Mouse (Mus musculus) hindbrain, embryonic 11.5 days (tissue): ENCODE data around the gene Wrnip1. TPM values are rescaled to one million over a fixed set of nuclear protein-coding genes. Genes with fewer than 3 reads are reported as not detected.

Experiments used
- ATAC-seq: fragments of 200-750 bp; cut with Nextera tagmentation; 2 replicates; pipeline ENCODE4 v1.8.0; 2017; ENCODE audit warnings: mild to moderate bottlenecking, moderate TSS enrichment, moderate library complexity; ENCODE audit not compliant: low FRiP score
- DNase-seq: peaks from one replicate; pipeline ENCODE4 v3.0.0-alpha.2; 2015; ENCODE audit warnings: low spot score
- H3K27ac ChIP-seq: fragments of 300-500 bp; sonication (generic); 2 replicates; pipeline ENCODE4 v1.5.1; 2014; ENCODE audit warnings: mild to moderate bottlenecking, low read depth, low read length
- H3K27me3 ChIP-seq: fragments of 300-500 bp; sonication (generic); 2 replicates; pipeline ENCODE4 v1.6.1; 2014; ENCODE audit warnings: mild to moderate bottlenecking, low read length, moderate library complexity, mixed read lengths; ENCODE audit not compliant: control insufficient read depth, insufficient read depth
- H3K36me3 ChIP-seq: fragments of 300-500 bp; sonication (generic); 2 replicates; pipeline ENCODE4 v1.6.1; 2014; ENCODE audit warnings: mild to moderate bottlenecking, low read length, moderate library complexity, mixed read lengths; ENCODE audit not compliant: control insufficient read depth, insufficient read depth
- H3K4me1 ChIP-seq: fragments of 300-500 bp; sonication (generic); replicated peaks from 2 replicates; pipeline ENCODE4 v1.6.1; 2014; ENCODE audit warnings: low read length, mixed read lengths; ENCODE audit not compliant: control insufficient read depth, insufficient read depth
- H3K4me2 ChIP-seq: fragments of 300-500 bp; sonication (generic); replicated peaks from 2 replicates; pipeline ENCODE4 v1.6.1; 2014; ENCODE audit warnings: mild to moderate bottlenecking, low read depth, low read length
- H3K4me3 ChIP-seq: fragments of 300-500 bp; sonication (generic); 2 replicates; pipeline ENCODE4 v1.5.1; 2014; ENCODE audit warnings: low read depth, low read length
- H3K9ac ChIP-seq: fragments of 300-500 bp; sonication (generic); 2 replicates; pipeline ENCODE4 v1.6.1; 2014; ENCODE audit warnings: low read depth, low read length
- H3K9me3 ChIP-seq: fragments of 300-500 bp; sonication (generic); 2 replicates; pipeline ENCODE4 v1.6.1; 2016; ENCODE audit warnings: low read length; ENCODE audit not compliant: control insufficient read depth
- WGBS: fragments of 180-500 bp; shearing (Covaris S2); extraction: QIAGEN DNeasy Blood & Tissue Kit; methylation state at CpG from one replicate; pipeline ENCODE4 v1.1.7; 2014; 5-methylcytosine and 5-hydroxymethylcytosine counted together
- polyA plus RNA-seq: library from polyadenylated mRNA; unstranded; fragments of >200 nt; fragmentation: Nextera tagmentation; extraction: Ambion mirVana; gene quantifications from 2 replicates; pipeline ENCODE4 v1.2.1, GENCODE M21; 2014

Wrnip1 gene
- polyA plus RNA-seq, 1 experiment from 2014 or later = 14.4 TPM

DNA sequence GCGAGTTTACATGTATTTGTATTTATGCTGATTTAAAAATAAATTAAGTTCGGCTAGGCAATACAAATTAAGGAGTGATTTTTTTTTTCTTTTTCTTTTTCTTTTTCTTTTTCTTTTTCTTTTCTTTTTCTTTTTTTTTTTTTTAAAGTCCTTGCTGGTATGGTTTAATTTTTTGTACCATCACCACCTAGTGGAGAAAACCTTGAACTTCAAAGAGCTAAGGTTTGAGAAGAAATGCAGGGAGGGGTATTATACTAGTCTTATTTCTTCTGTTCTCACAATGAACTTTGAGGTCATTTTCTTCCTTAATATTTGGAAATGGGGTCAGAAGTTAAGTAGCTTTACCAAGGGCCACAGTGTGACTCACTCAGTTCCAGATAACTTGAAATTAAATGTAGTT, 2.7 kb upstream of the Wrnip1 start:
- Histone ChIP-seq H3K36me3 (no peaks in the 10 kb centered on the region), H3K27ac (no peak overlapping the region), H3K4me3 (no peak overlapping the region), H3K9me3 (no peaks in the 10 kb centered on the region), H3K27me3 (no peaks in the 10 kb centered on the region), H3K4me2 (no peak overlapping the region), H3K9ac (no peak overlapping the region), H3K4me1 (no peaks in the 10 kb centered on the region)
- no peak for ATAC-seq
- WGBS = 65% methylated on average over 2 of the region's 2 CpGs
- peak; percentile 25 for DNase-seq

DNA sequence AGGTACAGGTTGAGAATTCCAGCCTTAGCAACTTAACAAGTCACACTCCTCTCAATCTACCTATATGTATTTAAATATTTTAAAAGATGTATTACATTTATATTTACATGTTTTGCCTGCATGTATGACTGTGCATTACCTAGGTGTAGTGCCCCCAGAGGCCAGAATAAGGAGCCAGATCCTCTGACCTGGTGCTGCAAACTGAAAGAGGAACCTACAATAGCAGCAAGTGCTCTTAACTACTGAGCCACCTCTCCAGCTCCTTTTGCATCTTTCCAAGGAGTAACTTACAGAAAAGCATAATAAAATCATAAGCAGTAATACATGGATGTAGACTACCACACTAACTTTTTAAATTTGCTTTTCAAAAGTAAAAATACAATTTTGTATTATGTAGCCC, 979 bp upstream of the Wrnip1 start:
- no peak overlapping the region for H3K4me2 ChIP-seq
- no peak for ATAC-seq
- no peak for DNase-seq
- H3K9me3 ChIP-seq = no peaks in the 10 kb centered on the region
- H3K27me3 ChIP-seq = no peaks in the 10 kb centered on the region
- no peak overlapping the region for H3K27ac ChIP-seq
- H3K9ac ChIP-seq = peak overlapping the region; percentile 59; the same call in 1 of the 2 replicates
- H3K4me3 ChIP-seq = no peak overlapping the region
- no peaks in the 10 kb centered on the region for H3K4me1 ChIP-seq
- no peaks in the 10 kb centered on the region for H3K36me3 ChIP-seq

DNA sequence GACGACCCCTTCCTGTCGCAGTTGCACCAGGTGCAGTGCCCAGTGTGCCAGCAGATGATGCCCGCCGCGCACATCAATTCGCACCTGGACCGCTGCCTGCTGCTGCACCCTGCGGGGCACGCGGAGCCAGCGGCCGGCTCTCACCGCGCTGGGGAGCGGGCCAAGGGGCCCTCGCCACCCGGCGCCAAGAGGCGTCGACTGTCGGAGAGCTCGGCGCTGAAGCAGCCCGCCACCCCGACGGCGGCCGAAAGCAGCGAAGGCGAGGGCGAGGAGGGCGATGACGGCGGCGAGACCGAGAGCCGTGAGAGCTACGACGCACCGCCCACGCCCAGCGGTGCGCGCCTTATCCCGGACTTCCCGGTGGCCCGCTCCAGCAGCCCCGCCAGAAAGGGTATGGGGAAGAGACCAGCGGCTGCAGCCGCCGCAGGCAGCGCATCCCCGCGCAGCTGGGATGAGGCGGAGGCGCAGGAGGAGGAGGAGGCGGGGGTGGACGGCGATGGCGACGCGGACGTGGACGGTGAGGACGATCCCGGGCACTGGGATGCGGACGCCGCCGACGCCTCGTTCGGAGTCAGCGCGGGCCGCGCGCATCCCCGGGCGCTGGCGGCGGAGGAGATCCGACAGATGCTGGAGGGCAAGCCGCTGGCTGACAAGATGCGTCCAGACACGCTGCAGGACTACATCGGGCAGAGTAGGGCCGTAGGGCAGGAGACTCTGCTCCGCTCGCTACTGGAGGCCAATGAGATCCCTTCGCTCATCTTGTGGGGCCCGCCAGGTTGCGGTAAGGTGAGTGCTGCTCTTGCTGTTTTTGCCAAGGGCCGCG, 632 bp downstream of the Wrnip1 start, which contains the start of gene D930007J09Rik:
D930007J09Rik (minus strand) TSS at position 591 of the 823 bp plus-strand sequence.
- ATAC-seq = peak; percentile 63
- peak within 1 kb of the TSS; percentile 79 for H3K4me3 ChIP-seq
- H3K27me3 ChIP-seq = no peaks in the 10 kb centered on the region
- peak within 1 kb of the TSS; percentile 60 for H3K27ac ChIP-seq
- peak within 1 kb of the TSS; percentile 83 for H3K4me2 ChIP-seq
- peak within 1 kb of the TSS; percentile 78 for H3K9ac ChIP-seq
- H3K4me1 ChIP-seq = no peaks in the 10 kb centered on the region
- WGBS = under 1% methylated on average over 89 of the region's 95 CpGs
- no peaks in the 10 kb centered on the region for H3K9me3 ChIP-seq
- peak; percentile 70 for DNase-seq
- H3K36me3 ChIP-seq = no peaks in the 10 kb centered on the region

DNA sequence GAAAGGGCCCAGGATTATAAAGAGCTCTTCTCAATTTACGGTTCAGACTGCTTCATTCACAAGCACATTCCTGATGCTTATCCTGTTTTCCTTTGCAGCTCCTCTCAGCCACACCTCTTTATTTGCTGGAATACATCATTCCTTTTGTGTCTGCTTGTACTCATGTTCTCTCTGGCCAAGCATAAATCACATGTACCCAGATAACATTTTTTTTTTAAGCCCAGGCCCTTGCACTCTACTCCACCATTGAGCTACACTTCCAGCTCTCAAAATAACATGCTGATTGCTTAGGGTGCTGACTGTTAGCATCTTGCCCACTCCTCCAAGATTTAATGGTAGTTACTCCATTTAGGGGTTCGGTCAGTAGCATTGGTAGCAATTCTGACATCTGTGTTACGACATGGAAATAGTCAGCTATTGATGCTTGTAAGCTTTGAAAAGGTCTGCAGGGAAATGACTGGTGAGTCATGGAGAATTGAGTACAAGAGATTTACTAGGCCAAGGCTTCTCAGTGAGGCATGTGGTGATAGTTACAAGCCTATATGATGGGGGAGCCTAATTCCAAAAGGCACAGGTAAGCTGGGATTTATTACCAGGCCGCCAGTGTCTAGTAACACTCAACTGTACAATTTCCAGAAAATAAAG, 2.0 kb downstream of the Wrnip1 start:
- no peaks in the 10 kb centered on the region for H3K4me1 ChIP-seq
- no peaks in the 10 kb centered on the region for H3K36me3 ChIP-seq
- no peak overlapping the region for H3K9ac ChIP-seq
- no peak for ATAC-seq
- no peak for DNase-seq
- H3K9me3 ChIP-seq = no peaks in the 10 kb centered on the region
- no peaks in the 10 kb centered on the region for H3K27me3 ChIP-seq
- H3K4me3 ChIP-seq = peak overlapping the region; percentile 79; the same call in 1 of the 2 replicates
- H3K4me2 ChIP-seq = peak overlapping the region; percentile 83
- 83% methylated on average over 4 of the region's 4 CpGs for WGBS
- no peak overlapping the region for H3K27ac ChIP-seq

DNA sequence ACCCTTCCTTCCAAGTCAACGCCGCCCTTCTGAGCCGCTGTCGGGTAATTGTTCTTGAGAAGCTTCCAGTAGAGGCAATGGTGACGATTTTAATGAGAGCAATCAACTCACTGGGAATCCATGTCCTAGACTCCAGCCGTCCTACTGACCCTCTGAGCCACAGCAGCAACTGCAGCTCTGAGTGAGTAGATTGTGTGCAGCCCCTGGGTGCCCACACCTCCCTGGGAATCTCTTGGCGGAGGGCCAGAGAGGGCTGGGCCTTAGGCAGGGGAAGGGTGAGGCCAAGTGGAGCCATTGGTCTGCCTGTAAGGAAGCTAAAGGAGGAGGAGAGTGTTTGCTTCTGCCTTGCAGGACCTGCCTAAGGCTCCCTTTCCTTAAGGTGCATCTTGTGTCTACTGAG, 5.0 kb downstream of the Wrnip1 start:
- Histone ChIP-seq H3K27ac (no peak overlapping the region), H3K9me3 (no peaks in the 10 kb centered on the region), H3K27me3 (no peaks in the 10 kb centered on the region), H3K9ac (no peak overlapping the region), H3K4me3 (no peak overlapping the region), H3K36me3 (no peaks in the 10 kb centered on the region), H3K4me1 (no peaks in the 10 kb centered on the region), H3K4me2 (no peak overlapping the region)
- 90% methylated on average over 7 of the region's 7 CpGs for WGBS
- DNase-seq (no peak), ATAC-seq (no peak)

DNA sequence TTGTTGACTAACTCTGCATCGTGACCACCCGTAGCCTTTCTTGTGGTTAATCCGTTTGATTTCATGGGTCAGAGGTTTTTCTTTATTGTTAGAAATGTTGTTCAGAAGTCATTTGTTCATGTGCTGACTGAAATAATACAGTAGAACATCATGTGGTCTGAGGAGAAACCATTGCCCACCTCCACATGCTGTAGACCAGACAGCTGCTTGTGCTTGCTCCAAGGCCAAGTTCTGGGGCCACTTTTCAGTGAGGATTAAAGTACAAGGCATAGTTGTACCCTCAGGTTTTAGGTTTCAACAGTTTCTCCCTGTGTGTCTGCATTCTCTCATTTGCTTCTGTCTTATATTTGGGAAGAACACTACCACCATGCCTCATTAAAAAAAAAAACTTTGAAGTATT, 5.8 kb downstream of the Wrnip1 start:
- no peak overlapping the region for H3K27ac ChIP-seq
- no peaks in the 10 kb centered on the region for H3K4me1 ChIP-seq
- ATAC-seq = no peak
- DNase-seq = no peak
- no peaks in the 10 kb centered on the region for H3K36me3 ChIP-seq
- H3K27me3 ChIP-seq = no peaks in the 10 kb centered on the region
- no peak overlapping the region for H3K9ac ChIP-seq
- no peaks in the 10 kb centered on the region for H3K9me3 ChIP-seq
- no peak overlapping the region for H3K4me2 ChIP-seq
- no peak overlapping the region for H3K4me3 ChIP-seq
- WGBS = 55% methylated on average over 3 of the region's 3 CpGs

DNA sequence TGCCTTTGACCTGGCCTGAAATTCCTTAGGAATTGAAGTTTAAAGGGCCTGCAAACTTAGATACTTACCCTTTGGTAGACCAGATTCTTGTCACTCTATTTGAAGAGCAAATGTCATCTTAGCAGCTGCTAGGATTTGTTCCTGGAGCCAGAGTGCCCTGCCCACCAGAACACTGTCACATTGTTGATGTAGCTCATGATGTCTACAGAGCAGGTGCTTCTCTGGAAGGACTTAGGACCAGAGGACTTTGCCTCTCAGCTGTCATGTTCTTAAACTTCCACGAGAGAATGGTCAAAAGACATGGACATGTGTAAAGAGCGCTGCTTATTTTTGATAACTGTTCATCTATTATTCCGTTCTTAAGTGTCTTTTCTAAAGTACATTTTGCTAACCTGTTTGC, 17.4 kb downstream of the Wrnip1 start:
- Histone ChIP-seq H3K27me3 (no peaks in the 10 kb centered on the region), H3K36me3 (0 out of 2 replicates have a peak, but pooled peaks cover 3% of the 10 kb centered on the region), H3K9me3 (no peaks in the 10 kb centered on the region), H3K4me1 (no peaks in the 10 kb centered on the region), H3K9ac (no peak overlapping the region), H3K4me3 (no peak overlapping the region), H3K27ac (no peak overlapping the region), H3K4me2 (no peak overlapping the region)
- WGBS = 94% methylated on average over 3 of the region's 3 CpGs
- ATAC-seq (no peak), DNase-seq (no peak)

DNA sequence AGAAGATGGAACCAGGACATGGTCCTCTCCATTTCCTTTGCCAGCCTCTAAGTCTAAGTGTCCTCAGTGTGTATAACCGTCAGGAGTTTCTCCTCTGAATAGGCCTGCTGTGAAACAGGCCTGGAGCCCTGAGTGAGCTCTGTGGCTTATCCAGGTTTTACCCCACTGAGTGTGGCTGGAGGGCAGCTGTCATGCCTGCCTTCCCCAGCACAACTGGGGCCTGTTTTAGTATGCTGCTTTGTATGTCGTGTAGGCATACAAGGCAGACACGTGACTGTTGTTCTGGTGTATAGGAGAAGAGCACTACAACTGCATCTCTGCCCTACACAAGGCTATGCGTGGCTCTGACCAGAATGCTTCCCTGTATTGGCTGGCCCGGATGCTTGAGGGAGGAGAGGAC, 18.1 kb downstream of the Wrnip1 start:
- Histone ChIP-seq H3K36me3 (0 out of 2 replicates have a peak, but pooled peaks cover 3% of the 10 kb centered on the region), H3K4me1 (no peaks in the 10 kb centered on the region), H3K9me3 (no peaks in the 10 kb centered on the region), H3K4me3 (no peak overlapping the region), H3K9ac (no peak overlapping the region), H3K27me3 (no peaks in the 10 kb centered on the region), H3K4me2 (no peak overlapping the region), H3K27ac (no peak overlapping the region)
- DNase-seq = no peak
- ATAC-seq = no peak
- 90% methylated on average over 5 of the region's 5 CpGs for WGBS

DNA sequence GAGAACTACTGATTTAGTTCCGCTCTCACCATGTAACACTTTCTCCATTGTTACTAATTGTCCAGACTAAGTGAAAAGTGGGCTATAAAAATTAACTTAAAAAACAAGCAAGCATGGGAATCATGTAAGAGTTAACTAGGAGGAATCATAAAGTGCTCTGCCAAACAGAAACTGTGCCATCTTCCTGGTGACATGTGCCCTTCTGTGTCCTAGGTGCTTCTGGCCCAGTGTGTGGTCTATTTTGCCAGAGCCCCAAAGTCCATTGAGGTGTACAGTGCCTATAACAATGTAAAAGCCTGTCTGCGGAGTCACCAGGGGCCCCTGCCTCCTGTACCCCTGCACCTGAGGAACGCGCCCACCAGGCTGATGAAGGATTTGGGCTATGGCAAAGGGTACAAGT, 19.8 kb downstream of the Wrnip1 start:
- Histone ChIP-seq H3K4me1 (no peaks in the 10 kb centered on the region), H3K27ac (no peak overlapping the region), H3K36me3 (0 out of 2 replicates have a peak, but pooled peaks cover 3% of the 10 kb centered on the region), H3K27me3 (no peaks in the 10 kb centered on the region), H3K4me2 (no peak overlapping the region), H3K9ac (no peak overlapping the region), H3K4me3 (no peak overlapping the region), H3K9me3 (no peaks in the 10 kb centered on the region)
- ATAC-seq (no peak), DNase-seq (no peak)
- WGBS = 92% methylated on average over 4 of the region's 4 CpGs
